Mouse (Mus musculus) brain, adult 2 months (tissue): ENCODE measurements around the gene Eme2.
A peak's percentile ranks its signal among the peaks of the same experiment; 100 is the strongest.
"Not testable (repeated sequence)": the region's sequence is repeated elsewhere in the genome, so short reads cannot be mapped to it uniquely, and the experiment has no call there.

Experiments used
- DNase-seq: peaks from one replicate; pipeline ENCODE4 v3.0.0; 2011; ENCODE audit warnings: low read depth, low spot score

The Eme2 gene

GRCm38 (mm10) chr17:24894995-24895547, at the start of gene Eme2, which contains the start of gene Mrps34:
TSS of gene Eme2 (minus strand) at chr17:24895087.
TSS of gene Mrps34 (plus strand) at chr17:24895116.
- peak; percentile 97 for DNase-seq

- DNase-seq, result not testable (repeated sequence)
Observed at GRCm38 (mm10) chr17:24943589-24943988, 48.7 kb upstream of the Eme2 start.

GRCm38 (mm10) chr17:24943036-24943435, 48.1 kb upstream of the Eme2 start:
- DNase-seq, result peak; percentile 76

- DNase-seq, result peak; percentile 37
Observed at GRCm38 (mm10) chr17:24942453-24942852, 47.6 kb upstream of the Eme2 start.

- DNase-seq, result no peak
Observed at GRCm38 (mm10) chr17:24937266-24937665, 42.4 kb upstream of the Eme2 start.

GRCm38 (mm10) chr17:24936259-24937237, 41.7 kb upstream of the Eme2 start, which contains the start of gene Mapk8ip3:
TSS of gene Mapk8ip3 (minus strand) at chr17:24936977.
- peak; percentile 99 for DNase-seq

- DNase-seq, result no peak
Observed at GRCm38 (mm10) chr17:24935666-24936065, 40.8 kb upstream of the Eme2 start.

- no peak for DNase-seq
Observed at GRCm38 (mm10) chr17:24934926-24935325, 40.0 kb upstream of the Eme2 start.

- peak; percentile 17 for DNase-seq
Observed at GRCm38 (mm10) chr17:24933163-24933562, 38.3 kb upstream of the Eme2 start.

GRCm38 (mm10) chr17:24932431-24932830, 37.5 kb upstream of the Eme2 start:
- DNase-seq, result no peak

- peak; percentile 40 for DNase-seq
Observed at GRCm38 (mm10) chr17:24929506-24929905, 34.6 kb upstream of the Eme2 start.

- DNase-seq, result no peak
Observed at GRCm38 (mm10) chr17:24923246-24923645, 28.4 kb upstream of the Eme2 start.

- no peak for DNase-seq
Observed at GRCm38 (mm10) chr17:24913984-24914383, 19.1 kb upstream of the Eme2 start.

GRCm38 (mm10) chr17:24907591-24907990, 12.7 kb upstream of the Eme2 start:
- DNase-seq, result no peak

GRCm38 (mm10) chr17:24903767-24904166, 8.9 kb upstream of the Eme2 start:
- DNase-seq, result peak; percentile 66

- no peak for DNase-seq
Observed at GRCm38 (mm10) chr17:24902671-24903474, 8.0 kb upstream of the Eme2 start.

- DNase-seq, result no peak
Observed at GRCm38 (mm10) chr17:24902124-24902523, 7.2 kb upstream of the Eme2 start.

GRCm38 (mm10) chr17:24900014-24900413, 5.1 kb upstream of the Eme2 start:
- DNase-seq, result no peak

- no peak for DNase-seq
Observed at GRCm38 (mm10) chr17:24899153-24899552, 4.3 kb upstream of the Eme2 start.

- no peak for DNase-seq
Observed at GRCm38 (mm10) chr17:24898041-24898854, 3.4 kb upstream of the Eme2 start.

- DNase-seq, result no peak
Observed at GRCm38 (mm10) chr17:24897600-24897999, 2.7 kb upstream of the Eme2 start.
